Mouse (Mus musculus) midbrain, embryonic 14.5 days (tissue): ENCODE results near the gene Ahcy. TPM values are rescaled to one million over a fixed set of nuclear protein-coding genes. Genes with fewer than 3 reads are reported as not detected.
A peak's percentile ranks its signal among the peaks of the same experiment; 100 is the strongest.

Experiments
- ATAC-seq: fragments of 200-750 bp; cut with Nextera tagmentation; 2 replicates; pipeline ENCODE4 v1.8.0; 2017; ENCODE audit warnings: moderate number of reproducible peaks, moderate library complexity; ENCODE audit not compliant: low FRiP score, low TSS enrichment
- DNase-seq: peaks from one replicate; pipeline ENCODE4 v3.0.0-alpha.2; 2015
- H3K27ac ChIP-seq: fragments of 300-500 bp; sonication (generic); replicated peaks from 2 replicates; pipeline ENCODE4 v1.5.1; 2014; ENCODE audit warnings: mild to moderate bottlenecking, low read depth, low read length, moderate library complexity
- H3K27me3 ChIP-seq: fragments of 300-500 bp; sonication (generic); 2 replicates; pipeline ENCODE4 v1.6.1; 2014; ENCODE audit warnings: low read length, control low read depth, mixed read lengths; ENCODE audit not compliant: control insufficient read depth, insufficient read depth
- H3K36me3 ChIP-seq: fragments of 300-500 bp; sonication (generic); 2 replicates; pipeline ENCODE4 v1.6.1; 2014; ENCODE audit warnings: low read length, control low read depth; ENCODE audit not compliant: control insufficient read depth, insufficient read depth
- H3K4me1 ChIP-seq: fragments of 300-500 bp; sonication (generic); 2 replicates; pipeline ENCODE4 v1.6.1; 2014; ENCODE audit warnings: mild to moderate bottlenecking, antibody characterized with exemption, low read length, control low read depth; ENCODE audit not compliant: control insufficient read depth, insufficient read depth
- H3K4me2 ChIP-seq: fragments of 300-500 bp; sonication (generic); 2 replicates; pipeline ENCODE4 v1.6.1; 2014; ENCODE audit warnings: mild to moderate bottlenecking, low read length, moderate library complexity
- H3K4me3 ChIP-seq: fragments of 300-500 bp; sonication (generic); replicated peaks from 2 replicates; pipeline ENCODE4 v1.5.1; 2014; ENCODE audit warnings: low read depth, low read length
- H3K9ac ChIP-seq: fragments of 300-500 bp; sonication (generic); replicated peaks from 2 replicates; pipeline ENCODE4 v1.6.1; 2014; ENCODE audit warnings: mild to moderate bottlenecking, low read length, moderate library complexity
- H3K9me3 ChIP-seq: fragments of 300-500 bp; sonication (generic); 2 replicates; pipeline ENCODE4 v1.6.1; 2016; ENCODE audit warnings: low read length, control low read depth, mixed read lengths; ENCODE audit not compliant: control insufficient read depth
- WGBS: fragments of 180-500 bp; shearing (Covaris S2); extraction: QIAGEN DNeasy Blood & Tissue Kit; methylation state at CpG from one replicate; pipeline ENCODE4 v1.1.7; 2014; 5-methylcytosine and 5-hydroxymethylcytosine counted together
- polyA plus RNA-seq: library from polyadenylated mRNA; unstranded; fragments of >200 nt; fragmentation: Nextera tagmentation; extraction: Ambion mirVana; gene quantifications from 2 replicates; pipeline ENCODE4 v1.2.1, GENCODE M21; 2014

Ahcy gene
- polyA plus RNA-seq, 1 experiment from 2014 or later = 41.8 TPM

- Histone ChIP-seq H3K9me3 (no peaks in the 10 kb centered on the region), H3K9ac (no peak overlapping the region), H3K4me2 (no peak overlapping the region), H3K4me1 (no peaks in the 10 kb centered on the region), H3K27ac (no peak overlapping the region), H3K36me3 (no peaks in the 10 kb centered on the region), H3K27me3 (no peaks in the 10 kb centered on the region), H3K4me3 (no peak overlapping the region)
- WGBS = 92% methylated on average over 3 of the region's 3 CpGs
- no peak for ATAC-seq
- DNase-seq = no peak
Observed at GRCm38 (mm10) chr2:155081056-155081455, 6.8 kb upstream of the Ahcy start.

GRCm38 (mm10) chr2:155080179-155080530 is 5.9 kb upstream of the Ahcy start:
- H3K4me1 ChIP-seq = peaks cover 7% of the 10 kb centered on the region
- ATAC-seq = no peak
- no peak overlapping the region for H3K4me2 ChIP-seq
- no peaks in the 10 kb centered on the region for H3K36me3 ChIP-seq
- no peak overlapping the region for H3K27ac ChIP-seq
- 75% methylated on average over 4 of the region's 4 CpGs for WGBS
- H3K9me3 ChIP-seq = no peaks in the 10 kb centered on the region
- no peak overlapping the region for H3K4me3 ChIP-seq
- no peaks in the 10 kb centered on the region for H3K27me3 ChIP-seq
- no peak for DNase-seq
- no peak overlapping the region for H3K9ac ChIP-seq

DNA sequence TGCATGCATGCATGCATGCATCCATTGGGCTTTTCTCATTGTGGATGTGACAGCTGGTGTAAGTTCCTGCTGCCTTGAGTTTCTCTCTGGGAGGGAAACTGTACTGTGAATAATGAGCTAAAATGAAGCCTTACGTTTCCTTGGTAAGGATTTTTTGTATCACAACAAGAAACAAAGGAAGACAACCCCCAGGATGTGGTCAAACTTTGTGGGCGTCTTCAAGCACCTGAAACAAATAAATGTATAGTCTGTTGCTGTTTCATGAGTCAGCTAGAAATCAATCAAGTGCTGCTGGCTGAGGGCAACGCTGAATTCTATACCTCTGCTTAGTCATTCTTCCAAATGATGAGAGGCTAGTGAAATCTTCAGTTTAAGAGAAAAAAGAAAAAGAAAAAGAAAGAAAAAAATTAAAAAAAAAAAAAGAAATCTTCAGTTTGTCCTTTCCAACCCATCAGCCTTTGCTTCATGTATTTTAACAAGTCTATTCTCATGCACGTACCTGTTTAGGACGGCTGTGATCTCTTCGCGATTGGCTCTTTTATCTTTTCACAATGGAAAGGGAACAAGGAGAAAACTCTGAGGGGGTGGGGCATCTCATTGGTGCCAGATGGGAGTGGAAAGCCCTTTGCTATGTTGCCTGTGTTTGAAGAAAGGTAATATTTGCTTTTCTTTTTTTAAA is 5.3 kb upstream of the Ahcy start:
- H3K4me3 ChIP-seq = no peak overlapping the region
- no peaks in the 10 kb centered on the region for H3K27me3 ChIP-seq
- ATAC-seq (no peak), DNase-seq (no peak)
- 32% methylated on average over 7 of the region's 7 CpGs for WGBS
- H3K27ac ChIP-seq = no peak overlapping the region
- no peaks in the 10 kb centered on the region for H3K36me3 ChIP-seq
- no peak overlapping the region for H3K9ac ChIP-seq
- H3K4me2 ChIP-seq = no peak overlapping the region
- peaks cover 12% of the 10 kb centered on the region for H3K4me1 ChIP-seq
- H3K9me3 ChIP-seq = no peaks in the 10 kb centered on the region

GRCm38 (mm10) chr2:155075649-155076048 is 1.4 kb upstream of the Ahcy start:
- Histone ChIP-seq H3K4me2 (no peak overlapping the region; the same call in 1 of the 2 replicates), H3K4me1 (peaks cover 19% of the 10 kb centered on the region), H3K27ac (no peak overlapping the region), H3K27me3 (no peaks in the 10 kb centered on the region), H3K36me3 (no peaks in the 10 kb centered on the region), H3K4me3 (no peak overlapping the region), H3K9ac (no peak overlapping the region), H3K9me3 (no peaks in the 10 kb centered on the region)
- 88% methylated on average over 6 of the region's 6 CpGs for WGBS
- ATAC-seq (no peak), DNase-seq (no peak)

- Histone ChIP-seq H3K27me3 (no peaks in the 10 kb centered on the region), H3K36me3 (no peaks in the 10 kb centered on the region), H3K9ac (peak overlapping the region; percentile 68), H3K4me3 (peak overlapping the region; percentile 58), H3K9me3 (no peaks in the 10 kb centered on the region), H3K4me2 (peak overlapping the region; percentile 73), H3K27ac (peak overlapping the region; percentile 81), H3K4me1 (peaks cover 19% of the 10 kb centered on the region)
- WGBS = 24% methylated on average over 12 of the region's 12 CpGs
- no peak for DNase-seq
- ATAC-seq = peak; percentile 9; the same call in 1 of the 2 replicates
Observed at GRCm38 (mm10) chr2:155074766-155075330, 551 bp upstream of the Ahcy start.

DNA sequence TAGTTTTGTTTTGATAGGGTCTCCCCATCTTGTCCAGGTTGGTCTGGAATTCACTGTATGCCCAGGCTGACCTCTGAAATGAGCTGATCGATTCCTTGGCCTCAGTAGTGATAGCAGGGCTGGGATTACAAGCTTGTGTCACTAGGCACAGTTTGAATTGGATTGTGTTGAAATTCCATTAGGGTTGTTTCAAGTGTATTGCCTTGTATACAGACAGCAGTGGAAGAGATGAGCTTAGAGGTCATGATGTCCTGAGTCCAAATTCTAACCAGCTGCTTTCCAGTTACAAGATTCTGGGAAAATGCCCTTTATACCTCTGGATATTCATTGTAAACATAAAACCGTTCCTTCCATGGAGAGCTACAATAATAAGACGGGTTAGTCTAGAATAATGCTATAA is 950 bp downstream of the Ahcy start:
- Histone ChIP-seq H3K4me2 (peak overlapping the region; percentile 73), H3K27ac (peak overlapping the region; percentile 81), H3K27me3 (no peaks in the 10 kb centered on the region), H3K9ac (peak overlapping the region; percentile 68), H3K4me1 (peaks cover 19% of the 10 kb centered on the region), H3K36me3 (peaks cover 3% of the 10 kb centered on the region), H3K4me3 (peak overlapping the region; percentile 58), H3K9me3 (no peaks in the 10 kb centered on the region)
- ATAC-seq (no peak), DNase-seq (no peak)
- WGBS = 26% methylated on average over 3 of the region's 3 CpGs

- WGBS = 82% methylated on average over 8 of the region's 8 CpGs
- no peak overlapping the region for H3K4me3 ChIP-seq
- H3K27ac ChIP-seq = no peak overlapping the region
- peak overlapping the region; percentile 73; the same call in 1 of the 2 replicates for H3K4me2 ChIP-seq
- peaks cover 19% of the 10 kb centered on the region for H3K4me1 ChIP-seq
- H3K27me3 ChIP-seq = no peaks in the 10 kb centered on the region
- H3K9ac ChIP-seq = no peak overlapping the region; the same call in 1 of the 2 replicates
- ATAC-seq = no peak
- H3K36me3 ChIP-seq = peaks cover 11% of the 10 kb centered on the region
- H3K9me3 ChIP-seq = no peaks in the 10 kb centered on the region
- DNase-seq = no peak
Observed at GRCm38 (mm10) chr2:155072353-155073145, 1.7 kb downstream of the Ahcy start.

DNA sequence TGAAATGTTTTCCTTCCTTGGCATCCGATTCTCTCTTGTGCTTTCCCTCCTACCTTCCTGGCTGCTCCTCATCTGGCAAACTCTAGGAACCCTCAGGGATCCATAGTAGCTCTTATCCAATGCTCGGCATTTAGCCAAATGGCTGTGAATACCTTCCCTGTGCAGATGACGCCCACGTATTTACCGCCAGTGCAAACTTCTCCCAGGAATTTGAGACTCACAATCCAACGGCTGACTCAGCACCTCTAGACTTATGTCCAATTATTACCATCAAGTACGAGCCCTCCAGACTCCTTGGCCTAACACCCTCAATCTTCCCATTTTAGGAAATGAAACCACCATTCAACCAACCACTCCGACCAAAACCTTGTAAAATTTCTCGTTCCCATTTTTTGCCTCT is 3.3 kb downstream of the Ahcy start:
- Histone ChIP-seq H3K4me1 (peaks cover 19% of the 10 kb centered on the region), H3K4me2 (no peak overlapping the region), H3K27ac (no peak overlapping the region), H3K36me3 (peaks cover 25% of the 10 kb centered on the region), H3K4me3 (no peak overlapping the region), H3K27me3 (no peaks in the 10 kb centered on the region), H3K9ac (no peak overlapping the region), H3K9me3 (no peaks in the 10 kb centered on the region)
- DNase-seq (no peak), ATAC-seq (no peak)
- 93% methylated on average over 9 of the region's 9 CpGs for WGBS
